Mouse (Mus musculus) bone marrow macrophage, adult 2 months (primary cell): ENCODE measurements around the gene Txn2.

Source experiments
- CTCF ChIP-seq: IDR thresholded peaks from 2 replicates; pipeline ENCODE4 v1.5.1; 2012; ENCODE audit warnings: low read depth, mild to moderate bottlenecking, low read length, moderate library complexity
- POLR2A ChIP-seq: IDR thresholded peaks from 2 replicates; pipeline ENCODE4 v1.6.1; 2012; ENCODE audit warnings: mild to moderate bottlenecking, low read depth, low read length, borderline replicate concordance

DNA sequence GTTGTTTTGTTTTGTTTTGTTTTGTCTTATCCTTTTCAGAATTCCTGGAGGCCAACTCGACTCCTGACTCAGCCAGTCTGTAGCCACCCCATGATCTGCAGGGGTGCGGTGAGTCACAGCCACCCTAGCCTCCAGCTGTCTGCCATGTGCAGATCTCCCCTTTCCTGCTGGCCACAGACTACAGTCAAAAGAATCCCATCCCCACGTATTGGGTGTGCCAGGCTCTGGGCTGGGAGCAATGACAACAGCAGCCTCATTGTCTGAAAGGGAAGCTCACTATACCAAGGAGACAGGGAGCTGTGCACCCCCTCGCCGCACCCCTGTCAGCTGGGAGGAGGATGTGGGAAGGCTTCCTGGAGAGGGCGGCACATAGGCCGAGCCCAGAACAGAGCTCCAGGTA, 40.5 kb downstream of the Txn2 start:
- TF ChIP-seq CTCF (no peak), POLR2A (no peak)
